Mouse (Mus musculus) testis, adult 2 months (tissue): ENCODE data around the gene Efhd2. TPM values are rescaled to one million over a fixed set of nuclear protein-coding genes. Genes with fewer than 3 reads are reported as not detected.
A peak's percentile ranks its signal among the peaks of the same experiment; 100 is the strongest.

ENCODE experiments used
- H3K27ac ChIP-seq: fragments of 200-500 bp; 2 replicates; pipeline ENCODE4 v1.5.1; 2012; ENCODE audit warnings: low read depth, low read length; ENCODE audit not compliant: control insufficient read depth, insufficient read depth
- H3K27me3 ChIP-seq: fragments of 200-500 bp; 2 replicates; pipeline ENCODE4 v1.6.1; 2012; ENCODE audit warnings: mild to moderate bottlenecking, low read length, moderate library complexity; ENCODE audit not compliant: control insufficient read depth, insufficient read depth
- H3K36me3 ChIP-seq: fragments of 200-500 bp; 2 replicates; pipeline ENCODE4 v1.6.1; 2012; ENCODE audit warnings: mild to moderate bottlenecking, low read length; ENCODE audit not compliant: control insufficient read depth, insufficient read depth
- H3K4me1 ChIP-seq: fragments of 200-500 bp; 2 replicates; pipeline ENCODE4 v1.6.1; 2012; ENCODE audit warnings: low read length; ENCODE audit not compliant: control insufficient read depth, insufficient read depth
- H3K4me3 ChIP-seq: fragments of 200-500 bp; 2 replicates; pipeline ENCODE4 v1.5.1; 2012; ENCODE audit warnings: low read depth, mild to moderate bottlenecking, low read length, moderate library complexity, mixed read lengths; ENCODE audit not compliant: control insufficient read depth
- CTCF ChIP-seq: fragments of 200-500 bp; IDR thresholded peaks from 2 replicates; pipeline ENCODE4 v1.5.1; 2012; ENCODE audit warnings: low read depth, mild to moderate bottlenecking, inconsistent platforms, low read length, moderate library complexity; ENCODE audit not compliant: control insufficient read depth, insufficient read depth, insufficient replicate concordance
- POLR2A ChIP-seq: fragments of 200-500 bp; IDR thresholded peaks from 2 replicates; pipeline ENCODE4 v1.6.1; 2012; ENCODE audit warnings: low read depth, mild to moderate bottlenecking, inconsistent platforms, low read length, moderate library complexity; ENCODE audit not compliant: control insufficient read depth
- polyA plus RNA-seq: library from polyadenylated mRNA; depleted of rRNA; stranded (reverse); fragments of >200 nt; gene quantifications from 2 replicates; pipeline ENCODE4 v1.2.3, GENCODE M21; 2012

Gene Efhd2
- polyA plus RNA-seq, 1 experiment, result 57.6 TPM

DNA sequence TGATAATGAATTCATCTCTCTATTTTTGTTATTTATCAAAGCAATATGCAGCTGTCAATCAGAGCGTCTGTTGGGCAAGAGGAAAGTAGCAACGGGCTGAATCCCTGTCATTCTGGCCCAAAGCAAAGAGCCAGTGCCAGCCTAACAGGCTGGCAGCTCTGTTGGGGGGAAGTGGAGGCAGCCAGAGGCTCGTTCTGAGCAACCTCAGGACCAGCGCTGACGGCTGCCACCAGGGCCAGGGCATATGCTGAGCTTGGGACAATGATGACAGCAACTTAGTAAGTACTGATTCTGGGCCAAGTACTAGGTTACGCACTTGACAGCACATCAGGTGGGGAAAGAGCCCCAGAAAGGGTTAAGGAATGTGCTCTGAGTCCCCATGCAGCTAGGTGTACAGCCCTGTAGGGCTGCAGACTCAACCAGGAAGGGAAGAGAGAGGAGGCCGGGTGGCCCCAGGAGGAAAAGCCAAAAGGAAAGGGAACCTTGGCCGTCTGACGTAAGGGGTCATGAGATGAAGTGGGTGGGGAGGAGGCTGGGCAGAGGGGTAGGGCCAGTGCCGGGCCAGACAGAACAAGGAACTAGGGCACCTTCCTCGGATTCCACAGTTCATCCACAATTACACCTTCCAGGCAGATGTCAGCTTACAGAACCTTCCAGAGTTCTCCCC lies 3.9 kb downstream of the Efhd2 start:
- Histone ChIP-seq H3K36me3 (no peaks in the 10 kb centered on the region), H3K27me3 (peaks cover 5% of the 10 kb centered on the region; the same call in 1 of the 2 replicates), H3K27ac (peak overlapping the region; percentile 14; the same call in 1 of the 2 replicates), H3K4me3 (no peak overlapping the region), H3K4me1 (peaks cover 16% of the 10 kb centered on the region)
- TF ChIP-seq CTCF, result no peak
- no peak for TF ChIP-seq POLR2A

- no peak overlapping the region for H3K4me3 ChIP-seq
- TF ChIP-seq POLR2A (no peak), CTCF (no peak)
- peaks cover 3% of the 10 kb centered on the region; the same call in 1 of the 2 replicates for H3K27me3 ChIP-seq
- H3K36me3 ChIP-seq, result no peaks in the 10 kb centered on the region
- H3K27ac ChIP-seq, result no peak overlapping the region
- H3K4me1 ChIP-seq, result peaks cover 10% of the 10 kb centered on the region
Measured at GRCm38 (mm10) chr4:141869436-141870215, 5.1 kb downstream of the Efhd2 start.

DNA sequence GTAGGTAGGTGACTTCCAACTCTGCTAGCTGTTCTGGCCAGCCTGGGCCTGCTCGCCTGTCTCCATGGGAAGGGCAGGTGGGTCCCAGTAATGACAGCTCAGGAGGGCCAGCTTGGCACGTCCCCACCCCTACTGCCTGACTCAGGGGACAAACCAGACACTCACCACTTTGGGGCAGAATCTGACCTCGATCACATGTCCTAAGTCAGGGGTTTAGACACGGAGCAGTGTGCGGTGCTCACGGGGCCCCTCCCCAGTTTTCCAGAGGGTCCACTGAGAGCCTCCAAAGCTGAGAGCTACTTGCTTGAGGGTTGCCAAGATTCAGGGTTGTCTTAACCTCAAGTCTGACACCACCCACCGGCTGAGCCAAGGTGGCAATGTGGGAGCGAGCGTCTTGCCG lies 6.7 kb downstream of the Efhd2 start:
- TF ChIP-seq POLR2A (no peak), CTCF (no peak)
- no peaks in the 10 kb centered on the region for H3K27me3 ChIP-seq
- peaks cover 3% of the 10 kb centered on the region; the same call in 1 of the 2 replicates for H3K4me1 ChIP-seq
- no peak overlapping the region for H3K4me3 ChIP-seq
- no peak overlapping the region for H3K27ac ChIP-seq
- H3K36me3 ChIP-seq, result no peaks in the 10 kb centered on the region

GRCm38 (mm10) chr4:141867498-141867897 lies 7.2 kb downstream of the Efhd2 start:
- no peak overlapping the region for H3K27ac ChIP-seq
- H3K27me3 ChIP-seq, result no peaks in the 10 kb centered on the region
- TF ChIP-seq POLR2A (no peak), CTCF (no peak)
- no peaks in the 10 kb centered on the region for H3K36me3 ChIP-seq
- H3K4me3 ChIP-seq, result no peak overlapping the region
- H3K4me1 ChIP-seq, result peaks cover 3% of the 10 kb centered on the region; the same call in 1 of the 2 replicates

- H3K4me3 ChIP-seq, result no peak overlapping the region
- no peaks in the 10 kb centered on the region for H3K27me3 ChIP-seq
- H3K27ac ChIP-seq, result no peak overlapping the region
- peaks cover 3% of the 10 kb centered on the region; the same call in 1 of the 2 replicates for H3K4me1 ChIP-seq
- no peak for TF ChIP-seq CTCF
- no peak for TF ChIP-seq POLR2A
- no peaks in the 10 kb centered on the region for H3K36me3 ChIP-seq
Measured at GRCm38 (mm10) chr4:141866933-141867490, 7.7 kb downstream of the Efhd2 start.

- Histone ChIP-seq H3K27me3 (no peaks in the 10 kb centered on the region), H3K27ac (no peak overlapping the region), H3K36me3 (no peaks in the 10 kb centered on the region), H3K4me1 (peaks cover 3% of the 10 kb centered on the region), H3K4me3 (no peak overlapping the region)
- TF ChIP-seq CTCF (no peak), POLR2A (no peak)
Measured at GRCm38 (mm10) chr4:141865600-141865999, 9.1 kb downstream of the Efhd2 start.

GRCm38 (mm10) chr4:141865006-141865405 lies 9.7 kb downstream of the Efhd2 start:
- Histone ChIP-seq H3K4me1 (peaks cover 3% of the 10 kb centered on the region), H3K27me3 (no peaks in the 10 kb centered on the region)
- no peak for TF ChIP-seq POLR2A
- no peak for TF ChIP-seq CTCF

More at GRCm38 (mm10) chr4:141865006-141865405, 9.7 kb downstream of the Efhd2 start:
- no peak overlapping the region for H3K4me3 ChIP-seq
- no peak overlapping the region for H3K27ac ChIP-seq
- H3K36me3 ChIP-seq, result no peaks in the 10 kb centered on the region
